Comparison of ENCODE assay signal across 9 mouse cellular contexts in genomic region chr3:54357561-54357960, GRCm38 (mm10). TPM values are rescaled to one million over a fixed set of nuclear protein-coding genes. Genes with fewer than 3 reads are reported as not detected.
A peak's percentile ranks its signal among the peaks of the same experiment; 100 is the strongest.
DNase-seq lines count a peak whose midpoint lies in the region; ATAC-seq and TF ChIP-seq lines count a peak whose summit lies in the region.
"Had no signal": no experiment of that assay in that cellular context is flagged by ENCODE, and none has a peak within 500 bp of the region (broad histone marks: within the 10 kb centered on the region; RNA-seq: fewer than 3 reads in every experiment).

No protein-coding gene starts in this region.

- peak; percentile 81 for TF ChIP-seq CTCF in stomach, postnatal 0 days (IDR thresholded peaks at IDR 0.05; ENCODE audit: low read depth)

- no peaks in the 10 kb centered on the region for H3K27me3 ChIP-seq in hindbrain, embryonic 10.5 days (ENCODE audit: insufficient read depth, poor library complexity, severe bottlenecking)
- no peaks in the 10 kb centered on the region; the same call in 1 of the 2 replicates for H3K27me3 ChIP-seq in hindbrain, embryonic 12.5 days
- H3K27me3 ChIP-seq in hindbrain, embryonic 11.5 days (ENCODE audit: control insufficient read depth, insufficient read depth, low read length): no peaks in the 10 kb centered on the region
- H3K27me3 ChIP-seq in stomach, postnatal 0 days (ENCODE audit: control insufficient read depth, insufficient read depth, low read length): no peaks in the 10 kb centered on the region
- H3K27me3 ChIP-seq: kidney, embryonic 15.5 days had no signal

- DNase-seq in hindbrain, embryonic 10.5 days (ENCODE audit: low spot score): peak; percentile 7
- DNase-seq in thymus, postnatal 0 days (ENCODE audit: low spot score): peak; percentile 15
- no peak for DNase-seq in thymus, adult 18-20 months
- peak; percentile 10 for DNase-seq in hindbrain, embryonic 11.5 days (ENCODE audit: low spot score)
- no peak for DNase-seq in stomach, postnatal 0 days (ENCODE audit: low spot score)
- no peak for DNase-seq in cerebellum, postnatal 4 days (ENCODE audit: low spot score in 2 of 2)
- no peak for DNase-seq in B cell, adult 2 months

- no peak overlapping the region for H3K4me3 ChIP-seq in hindbrain, embryonic 10.5 days
- no peak overlapping the region for H3K4me3 ChIP-seq in hindbrain, embryonic 12.5 days
- H3K4me3 ChIP-seq in hindbrain, embryonic 11.5 days (ENCODE audit: low read depth, low read length): no peak overlapping the region
- no peak overlapping the region for H3K4me3 ChIP-seq in stomach, postnatal 0 days (ENCODE audit: low read depth, low read length)
- H3K4me3 ChIP-seq: kidney, embryonic 15.5 days had no signal

- no peak overlapping the region for H3K4me2 ChIP-seq in hindbrain, embryonic 12.5 days (replicated peaks)
- H3K4me2 ChIP-seq in hindbrain, embryonic 11.5 days (replicated peaks; ENCODE audit: low read depth, low read length): no peak overlapping the region
- H3K4me2 ChIP-seq in stomach, postnatal 0 days (replicated peaks; ENCODE audit: low read depth): no peak overlapping the region

- no peaks in the 10 kb centered on the region for H3K9me3 ChIP-seq in hindbrain, embryonic 10.5 days
- no peaks in the 10 kb centered on the region for H3K9me3 ChIP-seq in hindbrain, embryonic 12.5 days (replicated peaks)
- no peaks in the 10 kb centered on the region for H3K9me3 ChIP-seq in hindbrain, embryonic 11.5 days (ENCODE audit: control insufficient read depth, low read length)
- H3K9me3 ChIP-seq in stomach, postnatal 0 days (ENCODE audit: control insufficient read depth, low read length): no peaks in the 10 kb centered on the region
- H3K9me3 ChIP-seq: kidney, embryonic 15.5 days had no signal

- H3K36me3 ChIP-seq in hindbrain, embryonic 10.5 days: no peaks in the 10 kb centered on the region
- no peaks in the 10 kb centered on the region for H3K36me3 ChIP-seq in hindbrain, embryonic 12.5 days
- H3K36me3 ChIP-seq in hindbrain, embryonic 11.5 days (ENCODE audit: control insufficient read depth, insufficient read depth, low read length): no peaks in the 10 kb centered on the region
- no peaks in the 10 kb centered on the region for H3K36me3 ChIP-seq in stomach, postnatal 0 days (ENCODE audit: control insufficient read depth, insufficient read depth, low read length)
- H3K36me3 ChIP-seq: kidney, embryonic 15.5 days had no signal

- H3K27ac ChIP-seq in hindbrain, embryonic 10.5 days: no peak overlapping the region
- no peak overlapping the region for H3K27ac ChIP-seq in hindbrain, embryonic 12.5 days
- H3K27ac ChIP-seq in hindbrain, embryonic 11.5 days (ENCODE audit: low read depth, low read length): no peak overlapping the region
- no peak overlapping the region for H3K27ac ChIP-seq in stomach, postnatal 0 days (replicated peaks)

- no peak for TF ChIP-seq EP300 in stomach, postnatal 0 days (optimal IDR thresholded peaks at IDR 0.05)

- 70% methylated on average over 3 of the region's 3 CpGs for WGBS in hindbrain, embryonic 10.5 days
- WGBS in hindbrain, embryonic 12.5 days: 70% methylated on average over 3 of the region's 3 CpGs
- WGBS in hindbrain, embryonic 11.5 days: 77% methylated on average over 3 of the region's 3 CpGs
- WGBS in stomach, postnatal 0 days: 59% methylated on average over 3 of the region's 3 CpGs

- no peak overlapping the region for H3K9ac ChIP-seq in hindbrain, embryonic 12.5 days
- H3K9ac ChIP-seq in hindbrain, embryonic 11.5 days (ENCODE audit: low read depth, low read length): no peak overlapping the region
- no peak overlapping the region for H3K9ac ChIP-seq in stomach, postnatal 0 days (ENCODE audit: low read length)
- H3K9ac ChIP-seq: kidney, embryonic 15.5 days had no signal

- ATAC-seq in hindbrain, embryonic 12.5 days (ENCODE audit: low FRiP score): no peak
- 0 out of 2 replicates have a peak, but pooled peaks have one; percentile 30 for ATAC-seq in hindbrain, embryonic 11.5 days (ENCODE audit: low FRiP score)
- ATAC-seq in stomach, postnatal 0 days (ENCODE audit: low FRiP score, low TSS enrichment): no peak

- H3K4me1 ChIP-seq in hindbrain, embryonic 10.5 days (replicated peaks): peaks cover 8% of the 10 kb centered on the region; the same call in 1 of the 2 replicates
- H3K4me1 ChIP-seq in hindbrain, embryonic 12.5 days: peaks cover 6% of the 10 kb centered on the region
- no peaks in the 10 kb centered on the region for H3K4me1 ChIP-seq in hindbrain, embryonic 11.5 days (replicated peaks; ENCODE audit: control insufficient read depth, insufficient read depth, low read length)
- no peaks in the 10 kb centered on the region for H3K4me1 ChIP-seq in stomach, postnatal 0 days (replicated peaks; ENCODE audit: control insufficient read depth, insufficient read depth)

RNA-seq across cellular contexts. Expression of gene Postn, which starts 3.3 kb away (rescaled TPM):
- 13.4 and 14.1 TPM in 2 replicates for polyA plus RNA-seq in hindbrain, embryonic 10.5 days (2016; fragmentation: Nextera tagmentation; extraction: Ambion mirVana)
- 42.2 and 64.5 TPM in 2 replicates for polyA plus RNA-seq in hindbrain, embryonic 12.5 days (2016; fragmentation: Nextera tagmentation; extraction: Ambion mirVana)
- polyA plus RNA-seq in thymus, postnatal 0 days (2015; fragmentation: Nextera tagmentation; extraction: Ambion mirVana): 55.3 and 73.6 TPM in 2 replicates
- 30.5 and 30.7 TPM in 2 replicates for polyA plus RNA-seq in hindbrain, embryonic 11.5 days (2014; fragmentation: Nextera tagmentation; extraction: Ambion mirVana)
- polyA plus RNA-seq in stomach, postnatal 0 days (2015; fragmentation: Nextera tagmentation; extraction: Ambion mirVana): 102 and 123 TPM in 2 replicates

Comparison
In these comparisons a context has a peak if more than half of its experiments do, and no peak if none do; other contexts are left out.
1. DNase-seq: peak in hindbrain, embryonic 10.5 days (single experiment), thymus, postnatal 0 days (single experiment) and hindbrain, embryonic 11.5 days (single experiment); none in thymus, adult 18-20 months (0 of 2), stomach, postnatal 0 days (single experiment), cerebellum, postnatal 4 days (0 of 2) and B cell, adult 2 months (0 of 2).